Mouse (Mus musculus) testis, adult 2 months (tissue): ENCODE results near the gene Stard3. TPM values are rescaled to one million over a fixed set of nuclear protein-coding genes. Genes with fewer than 3 reads are reported as not detected.

ENCODE experiments used
- H3K27ac ChIP-seq: fragments of 200-500 bp; 2 replicates; pipeline ENCODE4 v1.5.1; 2012; ENCODE audit warnings: low read depth, low read length; ENCODE audit not compliant: control insufficient read depth, insufficient read depth
- H3K27me3 ChIP-seq: fragments of 200-500 bp; 2 replicates; pipeline ENCODE4 v1.6.1; 2012; ENCODE audit warnings: mild to moderate bottlenecking, low read length, moderate library complexity; ENCODE audit not compliant: control insufficient read depth, insufficient read depth
- H3K36me3 ChIP-seq: fragments of 200-500 bp; 2 replicates; pipeline ENCODE4 v1.6.1; 2012; ENCODE audit warnings: mild to moderate bottlenecking, low read length; ENCODE audit not compliant: control insufficient read depth, insufficient read depth
- H3K4me1 ChIP-seq: fragments of 200-500 bp; 2 replicates; pipeline ENCODE4 v1.6.1; 2012; ENCODE audit warnings: low read length; ENCODE audit not compliant: control insufficient read depth, insufficient read depth
- H3K4me3 ChIP-seq: fragments of 200-500 bp; 2 replicates; pipeline ENCODE4 v1.5.1; 2012; ENCODE audit warnings: low read depth, mild to moderate bottlenecking, low read length, moderate library complexity, mixed read lengths; ENCODE audit not compliant: control insufficient read depth
- CTCF ChIP-seq: fragments of 200-500 bp; IDR thresholded peaks from 2 replicates; pipeline ENCODE4 v1.5.1; 2012; ENCODE audit warnings: low read depth, mild to moderate bottlenecking, inconsistent platforms, low read length, moderate library complexity; ENCODE audit not compliant: control insufficient read depth, insufficient read depth, insufficient replicate concordance
- POLR2A ChIP-seq: fragments of 200-500 bp; IDR thresholded peaks from 2 replicates; pipeline ENCODE4 v1.6.1; 2012; ENCODE audit warnings: low read depth, mild to moderate bottlenecking, inconsistent platforms, low read length, moderate library complexity; ENCODE audit not compliant: control insufficient read depth
- polyA plus RNA-seq: library from polyadenylated mRNA; depleted of rRNA; stranded (reverse); fragments of >200 nt; gene quantifications from 2 replicates; pipeline ENCODE4 v1.2.3, GENCODE M21; 2012

Gene Stard3
- polyA plus RNA-seq, 1 experiment = 24.3 TPM

- no peaks in the 10 kb centered on the region for H3K27me3 ChIP-seq
- peaks cover 5% of the 10 kb centered on the region for H3K4me1 ChIP-seq
- TF ChIP-seq CTCF (no peak), POLR2A (no peak)
- H3K4me3 ChIP-seq = no peak overlapping the region
- H3K36me3 ChIP-seq = no peaks in the 10 kb centered on the region
- no peak overlapping the region for H3K27ac ChIP-seq
Measured at GRCm38 (mm10) chr11:98363817-98364216, 5.6 kb downstream of the Stard3 start.

- Histone ChIP-seq H3K36me3 (no peaks in the 10 kb centered on the region), H3K4me1 (no peaks in the 10 kb centered on the region; the same call in 1 of the 2 replicates), H3K4me3 (no peak overlapping the region), H3K27me3 (no peaks in the 10 kb centered on the region), H3K27ac (no peak overlapping the region)
- TF ChIP-seq POLR2A (no peak), CTCF (no peak)
Measured at GRCm38 (mm10) chr11:98364410-98364809, 6.2 kb downstream of the Stard3 start.

DNA sequence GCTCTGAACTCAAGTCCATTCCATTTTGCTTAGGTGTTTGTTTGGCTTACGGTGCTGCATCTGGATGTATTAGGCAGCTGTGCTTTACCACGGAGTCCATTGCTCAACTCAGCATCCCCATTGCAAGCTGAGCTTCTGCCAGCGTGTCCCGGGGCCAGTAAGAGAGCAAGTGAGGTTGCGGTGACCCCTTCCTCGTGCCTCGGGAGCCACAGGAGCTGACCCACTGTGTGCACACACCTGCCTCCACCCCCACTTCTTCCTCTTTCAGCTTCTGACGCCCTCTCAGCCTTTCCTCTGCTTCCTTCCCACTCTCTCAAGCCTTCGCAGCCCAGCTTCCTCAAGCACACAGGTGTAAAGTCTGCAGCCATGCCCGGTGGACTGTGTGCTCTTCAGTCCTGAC, 8.1 kb downstream of the Stard3 start:
- peaks cover 6% of the 10 kb centered on the region for H3K4me1 ChIP-seq
- no peaks in the 10 kb centered on the region for H3K36me3 ChIP-seq
- no peaks in the 10 kb centered on the region for H3K27me3 ChIP-seq
- TF ChIP-seq CTCF (no peak), POLR2A (no peak)
- no peak overlapping the region for H3K27ac ChIP-seq
- H3K4me3 ChIP-seq = no peak overlapping the region

DNA sequence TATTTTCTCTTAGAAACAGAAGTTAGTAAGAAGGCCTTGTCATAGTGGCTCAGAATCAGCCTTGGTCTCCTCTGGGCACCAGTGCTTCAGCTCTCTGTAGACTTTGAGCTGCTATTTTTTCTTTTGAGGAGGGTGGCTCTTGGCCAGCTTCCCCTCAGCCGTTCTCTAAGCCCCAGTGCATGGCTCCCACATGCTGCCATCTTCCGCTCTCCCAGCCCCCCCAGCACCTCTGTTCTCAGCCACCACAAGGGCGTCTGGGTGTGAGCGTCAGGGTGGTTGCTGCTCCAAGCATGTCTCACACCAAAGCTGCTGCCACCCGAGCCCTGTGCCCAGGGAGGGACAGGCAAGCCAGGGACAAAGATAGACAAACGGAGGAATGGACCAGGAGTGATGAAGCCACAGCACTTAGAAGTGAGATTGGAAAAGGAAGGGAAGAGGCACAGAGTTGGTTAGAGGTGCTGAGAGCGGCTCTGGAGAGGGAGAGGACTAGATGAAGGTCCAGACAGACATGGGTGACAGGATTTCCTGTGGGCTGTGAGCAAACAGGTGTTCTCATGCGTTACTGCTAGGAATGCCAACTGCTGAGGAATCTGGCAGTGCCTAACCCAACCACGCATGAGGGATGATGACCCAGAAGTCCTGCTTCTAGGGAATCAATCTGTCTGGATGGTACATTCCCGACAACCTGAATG, 9.1 kb downstream of the Stard3 start:
- TF ChIP-seq CTCF = no peak
- TF ChIP-seq POLR2A = no peak
- Histone ChIP-seq H3K27ac (no peak overlapping the region), H3K27me3 (no peaks in the 10 kb centered on the region), H3K4me3 (no peak overlapping the region), H3K36me3 (no peaks in the 10 kb centered on the region), H3K4me1 (peaks cover 6% of the 10 kb centered on the region)

- no peak overlapping the region for H3K4me3 ChIP-seq
- H3K4me1 ChIP-seq = peaks cover 6% of the 10 kb centered on the region
- TF ChIP-seq CTCF (no peak), POLR2A (no peak)
- no peaks in the 10 kb centered on the region for H3K27me3 ChIP-seq
- no peak overlapping the region for H3K27ac ChIP-seq
- no peaks in the 10 kb centered on the region for H3K36me3 ChIP-seq
Measured at GRCm38 (mm10) chr11:98367863-98368186, 9.7 kb downstream of the Stard3 start.

DNA sequence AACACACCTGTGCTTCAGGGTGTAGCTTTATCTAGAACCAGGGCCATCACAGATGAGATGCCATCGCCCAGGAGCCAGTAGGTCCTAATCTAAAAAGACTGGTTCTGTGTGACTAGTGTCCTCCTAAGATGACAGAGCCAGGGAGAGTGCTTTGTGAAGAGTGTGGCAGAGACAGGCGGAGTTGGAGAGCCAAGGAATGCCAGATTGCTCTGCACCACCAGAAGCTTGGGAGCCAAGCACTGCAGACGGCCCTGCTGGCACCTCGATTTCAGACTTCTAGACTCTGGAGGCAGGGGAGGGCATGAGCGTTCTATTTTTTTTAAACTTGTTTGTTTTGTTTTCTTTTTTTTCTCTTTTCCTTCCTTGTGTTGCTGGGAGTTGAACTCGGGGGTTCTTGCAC, 11.2 kb downstream of the Stard3 start:
- H3K4me1 ChIP-seq = peaks cover 6% of the 10 kb centered on the region
- no peaks in the 10 kb centered on the region; the same call in 1 of the 2 replicates for H3K36me3 ChIP-seq
- TF ChIP-seq POLR2A = no peak
- TF ChIP-seq CTCF = no peak
- H3K27me3 ChIP-seq = no peaks in the 10 kb centered on the region
- H3K27ac ChIP-seq = no peak overlapping the region
- H3K4me3 ChIP-seq = no peak overlapping the region

DNA sequence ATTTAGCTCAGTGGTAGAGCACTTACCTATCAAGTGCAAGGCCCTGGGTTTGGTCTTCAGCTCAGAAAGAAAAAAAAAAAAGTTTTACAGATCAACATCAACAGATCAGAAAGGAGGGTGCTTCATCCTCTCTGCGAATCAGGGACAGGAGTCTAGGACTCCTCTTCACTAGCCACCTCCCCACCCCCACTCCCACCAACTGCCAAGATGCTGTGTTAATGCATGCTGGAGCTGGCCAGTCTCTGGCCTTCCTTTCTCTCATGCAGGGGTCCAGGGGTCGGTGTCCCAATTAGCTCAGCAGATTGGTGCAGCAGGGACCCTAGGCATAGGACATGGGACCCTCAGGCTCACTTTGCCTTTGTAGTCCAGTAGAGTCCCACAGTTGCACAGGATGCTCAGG, 12.4 kb downstream of the Stard3 start:
- TF ChIP-seq CTCF = no peak
- no peak for TF ChIP-seq POLR2A
- Histone ChIP-seq H3K27me3 (no peaks in the 10 kb centered on the region), H3K27ac (no peak overlapping the region), H3K4me1 (peaks cover 6% of the 10 kb centered on the region), H3K4me3 (no peak overlapping the region), H3K36me3 (no peaks in the 10 kb centered on the region; the same call in 1 of the 2 replicates)
